Mouse (Mus musculus) lung, embryonic 14.5 days (tissue): ENCODE results near the gene Camkv. TPM values are rescaled to one million over a fixed set of nuclear protein-coding genes. Genes with fewer than 3 reads are reported as not detected.

Experiments
- ATAC-seq: fragments of 200-750 bp; cut with Nextera tagmentation; 2 replicates; pipeline ENCODE4 v1.8.0; 2017; ENCODE audit warnings: mild to moderate bottlenecking, moderate TSS enrichment, moderate library complexity; ENCODE audit not compliant: insufficient read depth
- DNase-seq: peaks from one replicate; pipeline ENCODE4 v3.0.0-alpha.2; 2015
- H3K27ac ChIP-seq: fragments of 300-500 bp; sonication (generic); 2 replicates; pipeline ENCODE4 v1.5.1; 2014; ENCODE audit warnings: low read depth, mild to moderate bottlenecking, moderate library complexity
- H3K27me3 ChIP-seq: fragments of 300-500 bp; sonication (generic); 2 replicates; pipeline ENCODE4 v1.6.1; 2014; ENCODE audit warnings: low read length, control low read depth; ENCODE audit not compliant: insufficient read depth
- H3K36me3 ChIP-seq: fragments of 300-500 bp; sonication (generic); 2 replicates; pipeline ENCODE4 v1.6.1; 2014; ENCODE audit warnings: control low read depth; ENCODE audit not compliant: insufficient read depth
- H3K4me1 ChIP-seq: fragments of 300-500 bp; sonication (generic); 2 replicates; pipeline ENCODE4 v1.6.1; 2014; ENCODE audit warnings: antibody characterized with exemption, control low read depth; ENCODE audit not compliant: insufficient read depth
- H3K4me2 ChIP-seq: fragments of 300-500 bp; sonication (generic); 2 replicates; pipeline ENCODE4 v1.6.1; 2014; ENCODE audit warnings: mild to moderate bottlenecking
- H3K4me3 ChIP-seq: fragments of 300-500 bp; sonication (generic); 2 replicates; pipeline ENCODE4 v1.5.1; 2014; ENCODE audit warnings: low read depth, low read length
- H3K9ac ChIP-seq: fragments of 300-500 bp; sonication (generic); 2 replicates; pipeline ENCODE4 v1.6.1; 2014
- H3K9me3 ChIP-seq: fragments of 300-500 bp; sonication (generic); 2 replicates; pipeline ENCODE4 v1.6.1; 2016; ENCODE audit warnings: low read depth, low read length, control low read depth
- CTCF ChIP-seq: IDR thresholded peaks from 2 replicates; pipeline ENCODE4 v1.5.1; 2016; ENCODE audit warnings: antibody characterized with exemption, low read depth
- WGBS: fragments of 180-500 bp; shearing (Covaris S2); extraction: QIAGEN DNeasy Blood & Tissue Kit; methylation state at CpG from one replicate; pipeline ENCODE4 v1.1.7; 2014; 5-methylcytosine and 5-hydroxymethylcytosine counted together
- polyA plus RNA-seq: library from polyadenylated mRNA; unstranded; fragments of >200 nt; fragmentation: Nextera tagmentation; extraction: Ambion mirVana; gene quantifications from 2 replicates; pipeline ENCODE4 v1.2.1, GENCODE M21; 2014

Camkv gene
- polyA plus RNA-seq, 1 experiment from 2014 or later: 2.7 TPM

DNA sequence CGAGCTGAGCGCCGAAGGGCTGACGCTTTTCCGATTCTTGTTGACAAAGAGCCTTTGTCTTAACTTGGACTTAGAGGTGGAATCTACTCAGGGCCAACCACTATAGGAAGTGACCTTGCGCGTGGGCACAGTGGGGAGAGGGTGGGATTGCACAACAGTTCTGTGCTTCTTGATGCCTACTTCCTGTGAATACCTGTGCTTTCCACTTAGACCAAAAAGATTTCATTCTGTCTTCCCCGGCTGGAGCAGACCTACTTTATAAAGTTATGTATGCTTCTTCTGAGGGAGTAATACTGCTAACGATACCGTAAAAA, 14.4 kb downstream of the Camkv start, which contains the start of gene Traip:
TSS of gene Traip (plus strand) at position 215 of the 314 bp plus-strand sequence.
- WGBS: 85% methylated on average over 10 of the region's 10 CpGs
- Histone ChIP-seq H3K9me3 (no peaks in the 10 kb centered on the region), H3K9ac (peak within 1 kb of the TSS; percentile 43), H3K4me1 (peaks cover 6% of the 10 kb centered on the region; the same call in 1 of the 2 replicates), H3K27ac (peak within 1 kb of the TSS; percentile 47), H3K4me3 (peak within 1 kb of the TSS; percentile 72), H3K27me3 (no peaks in the 10 kb centered on the region), H3K4me2 (peak within 1 kb of the TSS; percentile 64), H3K36me3 (no peaks in the 10 kb centered on the region)
- TF ChIP-seq CTCF: no peak
- DNase-seq: no peak
- no peak for ATAC-seq

DNA sequence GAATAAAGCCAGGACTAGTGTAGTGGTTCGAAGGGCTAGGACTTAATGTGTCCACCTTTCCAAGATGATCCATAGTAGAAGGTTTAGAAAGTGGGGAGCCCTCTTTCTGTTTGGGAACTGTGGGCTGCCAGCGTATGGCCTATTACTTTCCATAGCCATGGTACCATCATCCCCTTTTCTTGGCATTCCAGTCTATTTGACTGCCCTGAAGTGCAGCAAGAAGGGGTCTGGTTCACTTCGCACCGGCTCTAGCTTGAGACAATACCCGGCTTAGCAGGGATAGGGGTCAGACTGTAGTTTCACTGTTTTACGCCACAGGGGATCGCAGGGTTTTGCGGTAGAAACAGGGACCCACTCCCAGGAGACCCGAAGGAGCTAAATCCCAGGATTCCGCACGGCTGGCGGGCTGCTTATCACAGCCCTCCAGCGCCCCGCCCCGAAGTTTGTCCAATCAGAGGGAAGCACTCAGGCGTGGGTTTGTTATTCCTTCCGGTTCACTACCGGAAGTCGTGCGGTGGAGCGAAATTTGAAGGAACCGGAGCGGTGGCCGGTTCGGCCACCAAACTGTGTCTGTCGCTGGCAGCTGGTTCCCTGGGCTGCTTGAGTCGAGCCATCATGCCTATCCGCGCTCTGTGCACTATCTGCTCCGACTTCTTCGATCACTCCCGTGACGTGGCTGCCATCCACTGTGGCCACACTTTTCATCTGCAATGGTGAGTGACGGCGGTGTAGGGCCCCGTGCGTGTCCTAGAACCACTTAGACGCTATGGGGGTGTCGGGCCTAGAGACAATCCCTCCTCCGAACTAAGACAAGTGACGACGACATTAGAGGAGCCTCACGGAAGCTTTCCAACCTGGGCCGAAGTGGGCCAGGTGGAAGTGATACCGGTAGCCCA, 15.2 kb downstream of the Camkv start:
- peak overlapping the region; percentile 72 for H3K4me3 ChIP-seq
- H3K9me3 ChIP-seq: no peaks in the 10 kb centered on the region
- H3K27ac ChIP-seq: peak overlapping the region; percentile 47
- H3K36me3 ChIP-seq: no peaks in the 10 kb centered on the region
- DNase-seq: peak; percentile 96
- 16% methylated on average over 45 of the region's 45 CpGs for WGBS
- TF ChIP-seq CTCF: no peak
- H3K27me3 ChIP-seq: no peaks in the 10 kb centered on the region
- peak overlapping the region; percentile 64 for H3K4me2 ChIP-seq
- H3K9ac ChIP-seq: peak overlapping the region; percentile 43
- peak; percentile 93 for ATAC-seq
- peaks cover 6% of the 10 kb centered on the region; the same call in 1 of the 2 replicates for H3K4me1 ChIP-seq

DNA sequence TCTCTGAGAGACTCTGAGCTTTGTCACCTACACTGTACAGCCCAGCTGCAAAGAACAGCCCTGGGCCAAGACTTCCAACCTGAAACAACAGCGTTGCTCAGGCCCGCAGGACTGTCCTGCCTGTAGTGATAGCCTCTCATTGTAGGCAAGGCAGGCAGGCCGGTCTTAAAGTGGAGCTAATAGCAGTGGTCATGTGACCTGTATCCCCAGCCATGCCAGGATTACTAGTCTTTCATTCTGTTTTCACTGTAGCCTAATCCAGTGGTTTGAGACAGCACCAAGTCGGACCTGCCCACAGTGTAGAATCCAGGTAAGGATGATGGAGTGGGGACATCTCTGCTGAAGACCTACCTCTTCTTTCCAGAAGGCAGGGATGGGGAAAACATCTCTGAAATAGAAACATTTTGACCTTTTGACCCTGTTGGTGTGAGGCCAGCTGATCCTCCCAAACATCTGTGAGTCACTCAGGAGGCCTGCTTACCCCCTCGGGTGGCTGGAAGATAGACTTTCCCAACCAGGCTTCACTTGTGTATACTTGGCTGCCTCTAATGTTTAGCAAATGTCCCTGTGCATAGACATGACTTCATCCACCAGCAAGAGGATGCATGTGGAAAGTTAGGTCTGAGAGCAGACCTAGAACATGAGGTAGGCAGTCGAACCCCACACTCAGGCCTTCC, 20.3 kb downstream of the Camkv start:
- Histone ChIP-seq H3K4me3 (no peak overlapping the region), H3K4me2 (no peak overlapping the region), H3K27ac (no peak overlapping the region), H3K4me1 (peaks cover 6% of the 10 kb centered on the region; the same call in 1 of the 2 replicates), H3K27me3 (no peaks in the 10 kb centered on the region), H3K36me3 (peaks cover 34% of the 10 kb centered on the region), H3K9ac (no peak overlapping the region), H3K9me3 (no peaks in the 10 kb centered on the region)
- WGBS: 73% methylated on average over 6 of the region's 6 CpGs
- DNase-seq (peak; percentile 50), ATAC-seq (no peak)
- TF ChIP-seq CTCF: no peak

DNA sequence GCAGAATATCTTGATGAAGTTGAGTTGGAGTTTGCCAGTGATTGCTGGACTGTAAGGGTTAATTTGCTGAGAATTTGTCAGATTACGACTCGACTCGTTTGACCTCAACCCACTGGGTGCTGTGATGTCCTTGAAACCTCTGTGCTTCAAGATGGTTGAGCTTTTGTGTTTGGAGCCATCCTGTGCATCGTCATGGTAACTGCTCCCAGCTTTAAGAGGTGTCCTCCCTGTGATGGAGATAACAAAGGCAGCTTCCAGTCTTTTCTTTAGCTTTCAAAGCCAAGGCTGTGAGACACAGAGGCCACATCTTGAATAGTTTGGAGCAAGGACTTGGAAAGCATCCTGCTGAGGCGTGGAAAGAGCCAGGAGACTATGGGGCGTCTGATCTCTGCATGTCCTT, 21.7 kb downstream of the Camkv start:
- Histone ChIP-seq H3K9me3 (no peaks in the 10 kb centered on the region), H3K4me3 (no peak overlapping the region), H3K27ac (no peak overlapping the region), H3K9ac (no peak overlapping the region), H3K36me3 (peaks cover 48% of the 10 kb centered on the region), H3K27me3 (no peaks in the 10 kb centered on the region), H3K4me2 (no peak overlapping the region), H3K4me1 (no peaks in the 10 kb centered on the region; the same call in 1 of the 2 replicates)
- no peak for TF ChIP-seq CTCF
- WGBS: 51% methylated on average over 6 of the region's 6 CpGs
- DNase-seq (no peak), ATAC-seq (no peak)

DNA sequence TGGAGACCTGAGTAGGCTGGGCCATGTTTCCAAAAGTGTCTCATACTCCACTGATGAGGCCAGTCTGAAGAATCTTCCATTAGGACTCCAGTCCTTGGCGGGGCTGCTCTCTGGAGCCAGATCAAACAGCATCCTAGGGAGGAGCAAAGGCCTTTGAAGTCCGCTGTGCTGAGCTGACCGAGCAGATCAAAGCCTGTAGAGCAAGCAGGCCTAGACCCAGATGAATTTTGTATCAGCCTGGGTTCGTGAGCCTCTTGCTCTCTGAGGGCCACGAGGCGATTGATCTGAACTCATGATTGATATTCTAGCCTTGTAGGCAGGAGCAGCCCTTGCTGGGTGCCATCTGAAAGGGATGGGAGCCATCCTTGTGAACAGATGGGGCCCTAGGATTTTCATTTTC, 24.4 kb downstream of the Camkv start:
- H3K4me1 ChIP-seq: no peaks in the 10 kb centered on the region
- no peak for TF ChIP-seq CTCF
- no peaks in the 10 kb centered on the region for H3K9me3 ChIP-seq
- 56% methylated on average over 6 of the region's 6 CpGs for WGBS
- peaks cover 70% of the 10 kb centered on the region for H3K36me3 ChIP-seq
- no peaks in the 10 kb centered on the region for H3K27me3 ChIP-seq
- H3K4me2 ChIP-seq: no peak overlapping the region
- DNase-seq: peak; percentile 26
- no peak for ATAC-seq
- no peak overlapping the region for H3K27ac ChIP-seq
- H3K9ac ChIP-seq: no peak overlapping the region
- no peak overlapping the region for H3K4me3 ChIP-seq

DNA sequence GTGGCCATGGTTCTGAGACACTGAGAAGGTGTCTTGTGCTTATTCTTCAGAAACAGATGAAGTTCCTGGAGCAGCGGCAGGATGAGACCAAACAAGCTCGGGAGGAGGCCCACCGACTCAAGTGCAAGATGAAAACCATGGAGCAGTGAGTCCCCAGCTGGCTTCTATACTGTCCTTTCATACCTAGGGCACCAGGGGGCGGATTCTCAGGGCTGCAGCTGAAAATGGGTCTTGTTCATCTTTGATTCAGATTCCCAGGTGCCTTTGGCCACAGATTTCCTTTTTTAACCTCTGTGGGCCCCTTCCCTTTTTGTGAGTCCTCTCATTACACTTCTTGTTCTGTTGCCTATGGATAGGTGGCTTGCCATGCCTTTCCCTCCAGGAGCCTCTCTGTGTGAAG, 25.5 kb downstream of the Camkv start:
- ATAC-seq: no peak

DNA sequence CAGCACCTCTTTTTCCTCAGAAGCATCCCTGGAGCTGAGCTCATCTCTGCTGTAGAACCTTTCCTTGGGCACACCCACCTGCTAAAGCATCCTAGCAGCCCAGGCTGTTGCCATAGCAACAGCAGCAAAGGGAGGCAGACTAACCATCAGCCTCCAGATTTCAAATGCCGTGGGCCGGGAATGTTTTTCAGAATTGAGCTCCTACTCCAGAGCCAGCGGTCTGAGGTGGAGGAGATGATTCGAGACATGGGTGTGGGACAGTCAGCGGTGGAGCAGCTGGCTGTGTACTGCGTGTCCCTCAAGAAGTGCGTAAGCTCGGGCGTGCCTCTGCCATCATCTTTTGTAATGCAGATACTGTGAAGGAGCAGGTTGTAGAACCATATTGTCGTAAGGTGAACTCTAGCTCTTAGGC, 25.9 kb downstream of the Camkv start:
- Histone ChIP-seq H3K4me3 (no peak overlapping the region), H3K4me2 (no peak overlapping the region), H3K9ac (no peak overlapping the region), H3K9me3 (no peaks in the 10 kb centered on the region), H3K36me3 (peaks cover 83% of the 10 kb centered on the region), H3K27me3 (no peaks in the 10 kb centered on the region), H3K27ac (no peak overlapping the region), H3K4me1 (no peaks in the 10 kb centered on the region)
- no peak for ATAC-seq
- 83% methylated on average over 10 of the region's 10 CpGs for WGBS
- no peak for DNase-seq
- TF ChIP-seq CTCF: no peak

More for the DNA sequence above, 25.5 kb downstream of the Camkv start:
- H3K4me2 ChIP-seq: no peak overlapping the region
- WGBS: 78% methylated on average over 4 of the region's 4 CpGs
- H3K4me3 ChIP-seq: no peak overlapping the region
- no peak overlapping the region for H3K27ac ChIP-seq
- no peaks in the 10 kb centered on the region for H3K4me1 ChIP-seq
- no peak overlapping the region for H3K9ac ChIP-seq
- peaks cover 79% of the 10 kb centered on the region for H3K36me3 ChIP-seq
- no peaks in the 10 kb centered on the region for H3K9me3 ChIP-seq
- peak; percentile 35 for TF ChIP-seq CTCF
- no peaks in the 10 kb centered on the region for H3K27me3 ChIP-seq
- DNase-seq: no peak
